Mouse (Mus musculus) liver, embryonic 14.5 days (tissue): Measurements from ENCODE around the gene Ccdc106. TPM values are rescaled to one million over a fixed set of nuclear protein-coding genes. Genes with fewer than 3 reads are reported as not detected.

Experiments
- ATAC-seq: fragments of 200-750 bp; cut with Nextera tagmentation; 2 replicates; pipeline ENCODE4 v1.8.0; 2017; ENCODE audit warnings: moderate number of reproducible peaks, mild to moderate bottlenecking, moderate library complexity; ENCODE audit not compliant: insufficient read depth
- DNase-seq, 3 experiments: peaks; one replicate each; pipeline ENCODE4 v3.0.0-alpha.2; 2012 to 2013; ENCODE audit warnings: low read depth in 3 of 3, low spot score in 3 of 3
- H3K27ac ChIP-seq: fragments of 300-500 bp; sonication (generic); 2 replicates; pipeline ENCODE4 v1.5.1; 2014; ENCODE audit warnings: moderate library complexity, mild to moderate bottlenecking, control low read depth, inconsistent platforms
- H3K27me3 ChIP-seq: fragments of 300-500 bp; sonication (generic); 2 replicates; pipeline ENCODE4 v1.6.1; 2014; ENCODE audit warnings: mild to moderate bottlenecking, low read length, moderate library complexity; ENCODE audit not compliant: control insufficient read depth, insufficient read depth
- H3K36me3 ChIP-seq: fragments of 300-500 bp; sonication (generic); replicated peaks from 2 replicates; pipeline ENCODE4 v1.6.1; 2014; ENCODE audit warnings: low read depth; ENCODE audit not compliant: control insufficient read depth, insufficient read depth
- H3K4me1 ChIP-seq, 2 experiments: fragments of 200-500 bp in 1 of 2; fragments of 300-500 bp in 1 of 2; sonication (generic) in 1 of 2; replicated peaks; 2 replicates each; pipeline ENCODE4 v1.6.1; 2012 to 2014; ENCODE audit warnings: antibody characterized with exemption in 1 of 2, inconsistent platforms in 1 of 2, low read length in 1 of 2; ENCODE audit not compliant: control insufficient read depth in 2 of 2, insufficient read depth in 2 of 2
- H3K4me2 ChIP-seq: fragments of 300-500 bp; sonication (generic); 2 replicates; pipeline ENCODE4 v1.6.1; 2014; ENCODE audit warnings: low read depth, mild to moderate bottlenecking, control low read depth, moderate library complexity
- H3K4me3 ChIP-seq, 2 experiments: fragments of 200-500 bp in 1 of 2; fragments of 300-500 bp in 1 of 2; sonication (generic) in 1 of 2; 2 replicates each; pipeline ENCODE4 v1.5.1; 2012 to 2014; ENCODE audit warnings: low read depth in 2 of 2, low read length in 2 of 2, mild to moderate bottlenecking in 2 of 2, control low read depth in 1 of 2, inconsistent platforms in 1 of 2, moderate library complexity in 1 of 2; ENCODE audit not compliant: insufficient read depth in 1 of 2
- H3K9ac ChIP-seq: fragments of 300-500 bp; sonication (generic); replicated peaks from 2 replicates; pipeline ENCODE4 v1.6.1; 2014; ENCODE audit warnings: mild to moderate bottlenecking, control low read depth, moderate library complexity
- H3K9me3 ChIP-seq: fragments of 300-500 bp; sonication (generic); 2 replicates; pipeline ENCODE4 v1.6.1; 2016; ENCODE audit warnings: low read length, mixed read lengths; ENCODE audit not compliant: control insufficient read depth
- CTCF ChIP-seq: IDR thresholded peaks from 2 replicates; pipeline ENCODE4 v1.5.1; 2016; ENCODE audit warnings: antibody characterized with exemption, low read depth, control low read depth
- EP300 ChIP-seq: IDR thresholded peaks from 2 replicates; pipeline ENCODE4 v1.6.1; 2016; ENCODE audit warnings: antibody characterized with exemption, low read depth
- WGBS: fragments of 180-500 bp; shearing (Covaris S2); extraction: QIAGEN DNeasy Blood & Tissue Kit; methylation state at CpG from one replicate; pipeline ENCODE4 v1.1.7; 2014; ENCODE audit not compliant: insufficient replicate concordance; 5-methylcytosine and 5-hydroxymethylcytosine counted together
- polyA plus RNA-seq, 2 experiments: library from polyadenylated mRNA; depleted of rRNA in 1 of 2; stranded (reverse) in 1 of 2; unstranded in 1 of 2; fragments of >200 nt; fragmentation: Nextera tagmentation in 1 of 2; extraction: Ambion mirVana in 1 of 2; gene quantifications; 2 replicates each; pipeline versions ENCODE4 v1.2.1 to v1.2.3; 2012 to 2014

Gene Ccdc106
- polyA plus RNA-seq, 2 experiments: 0.24 to 0.64 TPM

DNA sequence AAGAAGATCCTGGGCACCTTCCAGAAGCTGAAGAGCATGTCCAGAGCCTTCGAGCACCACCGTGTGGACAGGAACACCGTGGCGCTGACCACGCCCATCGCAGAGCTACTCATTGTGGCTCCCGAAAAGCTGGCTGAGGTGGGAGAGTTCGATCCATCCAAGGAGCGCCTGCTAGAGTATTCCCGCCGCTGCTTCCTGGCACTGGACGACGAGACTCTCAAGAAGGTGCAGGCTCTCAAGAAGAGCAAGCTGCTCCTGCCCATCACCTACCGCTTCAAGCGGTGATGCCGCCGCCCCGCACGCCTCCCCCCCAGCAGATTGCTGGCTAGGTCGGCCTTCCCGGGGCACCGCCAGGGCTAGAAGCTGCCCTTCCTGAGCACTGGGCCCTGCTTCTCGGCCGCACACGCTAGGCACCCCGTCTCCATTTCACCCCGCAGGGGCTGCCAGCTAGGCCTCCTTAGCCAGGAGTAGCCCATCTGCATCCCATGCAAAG, 39.9 kb downstream of the Ccdc106 start:
- H3K9me3 ChIP-seq: no peaks in the 10 kb centered on the region
- H3K27ac ChIP-seq: peak overlapping the region; percentile 93
- ATAC-seq: no peak
- TF ChIP-seq EP300 (no peak), CTCF (peak; percentile 94)
- WGBS: 3% methylated on average over 27 of the region's 27 CpGs
- no peaks in the 10 kb centered on the region; the same call in 1 of the 2 replicates for H3K36me3 ChIP-seq
- H3K27me3 ChIP-seq: peaks cover 35% of the 10 kb centered on the region
- H3K4me2 ChIP-seq: peak overlapping the region; percentile 100
- peak overlapping the region; percentile 97 for H3K9ac ChIP-seq
- DNase-seq: peak; percentile 65 to 68 (median 68)
- H3K4me3 ChIP-seq: peak overlapping the region; percentile 96 to 97
- H3K4me1 ChIP-seq: peaks cover 9 to 14% of the 10 kb centered on the region in 2 experiments

DNA sequence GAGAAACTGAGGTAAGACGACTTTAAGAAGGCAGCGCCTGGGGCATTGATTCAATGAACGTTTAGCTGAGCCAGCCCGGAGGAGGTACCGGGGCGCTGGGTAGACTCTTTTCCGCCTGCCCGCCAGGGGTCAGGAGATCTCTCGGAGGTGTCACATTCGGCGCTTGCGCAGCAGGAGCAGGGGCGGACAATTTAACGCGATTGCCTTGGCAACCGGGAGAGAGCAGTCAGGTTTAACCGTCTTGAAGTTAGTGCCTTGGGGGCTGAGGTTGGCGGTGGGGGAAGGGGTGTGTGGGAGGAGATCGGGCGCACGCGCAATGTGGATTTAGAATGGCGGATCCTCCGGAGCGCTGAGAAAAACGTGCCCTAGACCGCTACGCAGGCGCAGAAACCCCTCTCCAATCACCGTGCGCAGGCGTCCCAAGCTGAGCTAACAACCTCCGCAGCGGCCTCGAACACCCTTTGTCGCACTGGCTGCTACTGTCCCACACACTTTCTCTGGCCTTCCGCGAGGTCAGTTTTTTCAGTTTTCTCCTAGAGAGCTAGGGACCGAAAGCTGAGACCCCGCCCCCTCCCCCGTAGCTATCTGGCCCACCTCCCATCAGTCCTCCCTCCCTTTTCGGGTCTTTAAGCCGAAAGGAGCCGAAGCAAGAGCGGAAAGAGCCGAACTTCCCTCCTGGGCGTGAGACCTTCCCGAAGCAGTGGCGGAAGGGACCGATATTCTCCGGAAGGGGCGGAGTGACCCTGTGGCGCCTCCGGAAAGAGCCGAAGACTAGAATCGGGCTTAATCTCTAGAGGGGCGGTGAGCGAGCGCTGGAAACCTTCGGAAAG, 40.8 kb downstream of the Ccdc106 start:
- peak overlapping the region; percentile 97 for H3K9ac ChIP-seq
- H3K9me3 ChIP-seq: no peaks in the 10 kb centered on the region
- under 1% methylated on average over 60 of the region's 60 CpGs for WGBS
- H3K4me2 ChIP-seq: peak overlapping the region; percentile 100
- peak overlapping the region; percentile 96 to 97 for H3K4me3 ChIP-seq
- H3K4me1 ChIP-seq: peaks cover 12 to 17% of the 10 kb centered on the region in 2 experiments
- H3K27ac ChIP-seq: peak overlapping the region; percentile 93
- DNase-seq: peak; percentile 94 to 96 (median 95)
- TF ChIP-seq CTCF (peak; percentile 92), EP300 (no peak)
- H3K27me3 ChIP-seq: peaks cover 27% of the 10 kb centered on the region
- H3K36me3 ChIP-seq: peaks cover 2% of the 10 kb centered on the region
- peak; percentile 85 for ATAC-seq

DNA sequence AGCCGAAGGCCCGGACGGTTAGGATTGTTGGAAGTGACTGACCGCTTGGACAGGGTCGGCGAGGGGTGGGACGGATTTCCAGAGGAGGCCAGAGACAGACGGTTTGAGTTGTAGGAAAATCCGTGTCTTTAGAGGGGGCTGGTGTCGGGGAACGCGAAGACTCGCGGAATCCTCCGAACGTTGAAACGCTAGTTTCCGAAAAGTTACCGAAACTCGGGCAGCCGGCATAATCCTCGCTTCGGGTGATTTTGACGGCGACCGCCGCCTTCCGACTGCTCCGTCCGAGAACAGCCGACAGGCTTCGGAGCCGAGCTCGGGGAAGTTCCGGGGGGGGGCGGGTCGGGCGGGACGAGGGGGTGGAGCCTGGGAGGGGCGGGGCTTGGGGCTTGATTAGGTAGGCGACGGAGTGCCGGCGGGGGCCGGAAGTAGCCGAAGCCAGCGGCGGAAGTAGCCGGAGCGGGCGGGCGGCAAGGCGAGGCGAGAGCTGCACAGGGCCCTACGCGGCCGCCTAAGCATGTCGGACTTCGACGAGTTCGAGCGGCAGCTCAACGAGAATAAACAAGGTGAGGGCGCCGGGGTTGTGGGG, 41.5 kb downstream of the Ccdc106 start, which contains the start of gene U2af2:
Gene U2af2 (plus strand): TSS at position 370 of the 586 bp plus-strand sequence.
- ATAC-seq (peak; percentile 77), DNase-seq (peak; percentile 78 to 86 (median 83))
- H3K27me3 ChIP-seq: peaks cover 19% of the 10 kb centered on the region
- peak within 1 kb of the TSS; percentile 93 for H3K27ac ChIP-seq
- WGBS: under 1% methylated on average over 65 of the region's 65 CpGs
- TF ChIP-seq EP300: no peak
- H3K4me1 ChIP-seq: peaks cover 16 to 17% of the 10 kb centered on the region in 2 experiments
- H3K9ac ChIP-seq: peak within 1 kb of the TSS; percentile 97
- H3K36me3 ChIP-seq: peaks cover 9% of the 10 kb centered on the region
- H3K4me2 ChIP-seq: peak within 1 kb of the TSS; percentile 100
- no peaks in the 10 kb centered on the region for H3K9me3 ChIP-seq
- peak within 1 kb of the TSS; percentile 96 to 97 for H3K4me3 ChIP-seq

DNA sequence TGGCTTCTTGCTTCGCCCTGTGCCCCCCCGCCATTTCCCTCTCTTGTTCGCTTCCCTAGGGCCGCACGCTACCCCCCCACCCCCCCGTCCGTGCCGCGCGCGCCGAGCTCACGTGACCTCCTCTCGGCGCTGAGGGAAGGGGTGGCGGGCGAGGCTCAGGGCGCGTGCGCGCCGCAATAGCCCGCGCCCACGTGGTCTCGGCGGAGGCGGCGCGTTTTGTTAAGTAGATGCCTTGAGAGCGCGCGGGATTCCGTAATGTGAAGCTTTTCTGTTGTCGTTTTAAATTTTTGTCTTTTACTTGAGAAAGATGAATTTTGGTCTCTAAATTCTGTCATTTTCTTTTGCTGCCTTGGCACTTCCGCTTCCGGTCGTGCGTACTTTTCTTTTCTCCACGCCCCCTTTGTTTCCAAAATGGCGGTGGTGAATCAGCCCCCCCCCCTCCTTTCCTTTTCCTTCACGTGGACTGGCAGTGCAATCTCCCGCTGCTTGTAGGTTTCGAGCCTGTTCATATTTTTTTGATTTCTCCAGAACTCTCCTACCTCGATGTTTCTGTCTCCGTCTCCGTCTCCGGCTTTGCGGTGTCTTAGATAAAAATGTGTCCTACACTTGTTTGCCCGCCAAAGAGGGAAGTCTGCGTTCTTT, 42.1 kb downstream of the Ccdc106 start:
- H3K4me2 ChIP-seq: peak overlapping the region; percentile 98
- no peaks in the 10 kb centered on the region for H3K9me3 ChIP-seq
- DNase-seq (peak; percentile 68 to 78 (median 71)), ATAC-seq (peak; percentile 66)
- TF ChIP-seq CTCF (no peak), EP300 (no peak; the same call in 1 of the 2 replicates)
- H3K27me3 ChIP-seq: peaks cover 13% of the 10 kb centered on the region
- peak overlapping the region; percentile 91 to 96 for H3K4me3 ChIP-seq
- peak overlapping the region; percentile 88 for H3K9ac ChIP-seq
- H3K27ac ChIP-seq: peak overlapping the region; percentile 81
- WGBS: under 1% methylated on average over 51 of the region's 51 CpGs
- peaks cover 15% of the 10 kb centered on the region for H3K36me3 ChIP-seq
- peaks cover 17 to 18% of the 10 kb centered on the region in 2 experiments for H3K4me1 ChIP-seq
